Mouse (Mus musculus) myocyte (in vitro differentiated cells): ENCODE measurements around the gene Mfap5.

Experiments
- E2F4 ChIP-seq: IDR thresholded peaks from one replicate; pipeline ENCODE4 v1.6.1; 2011; ENCODE audit warnings: mild to moderate bottlenecking, control low read depth, moderate library complexity; ENCODE audit not compliant: insufficient read depth
- MAX ChIP-seq: IDR thresholded peaks from one replicate; pipeline ENCODE4 v1.6.1; 2011; ENCODE audit warnings: low read depth, mild to moderate bottlenecking, control low read depth
- MYOG ChIP-seq, 3 experiments: IDR thresholded peaks; one replicate each; pipeline ENCODE4 v1.6.1; 2011; ENCODE audit warnings: control low read depth in 2 of 3, low read depth in 2 of 3, mild to moderate bottlenecking in 2 of 3; ENCODE audit not compliant: insufficient read length in 2 of 3, control insufficient read depth in 1 of 3, insufficient read depth in 1 of 3
- POLR2A ChIP-seq: IDR thresholded peaks from one replicate; pipeline ENCODE4 v1.6.1; 2011; ENCODE audit warnings: low read depth, mild to moderate bottlenecking, control low read depth, moderate library complexity; ENCODE audit not compliant: insufficient read length
- POLR2AphosphoS2 ChIP-seq: IDR thresholded peaks from one replicate; pipeline ENCODE4 v1.6.1; 2011; ENCODE audit warnings: low read depth, control low read depth; ENCODE audit not compliant: insufficient read length
- TCF3 ChIP-seq: IDR thresholded peaks from one replicate; pipeline ENCODE4 v1.6.1; 2011; ENCODE audit warnings: low read depth, control low read depth; ENCODE audit not compliant: insufficient read length
- USF1 ChIP-seq: IDR thresholded peaks from one replicate; pipeline ENCODE4 v1.6.1; 2011; ENCODE audit warnings: low read depth, mild to moderate bottlenecking, control low read depth, moderate library complexity

DNA sequence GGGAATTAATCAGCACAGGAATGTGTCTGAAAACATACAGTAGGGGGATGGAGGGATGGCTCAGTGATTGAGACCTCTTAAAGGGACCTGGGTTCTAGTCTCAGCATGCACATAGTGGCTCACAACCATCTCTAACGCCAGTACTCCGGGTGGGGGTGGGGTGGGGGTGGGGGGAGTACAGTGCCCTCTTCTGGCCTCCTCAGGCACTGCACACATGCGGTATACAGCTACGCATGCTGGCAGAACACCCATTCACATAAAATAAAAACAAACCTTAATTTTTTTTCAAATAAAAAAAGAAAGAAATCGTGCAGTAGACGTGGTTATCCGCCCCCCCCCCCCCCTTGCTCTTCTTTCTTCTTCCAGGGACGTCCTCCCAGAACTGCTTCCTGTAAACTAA is 17.6 kb downstream of the Mfap5 start:
- no peak for TF ChIP-seq USF1
- TF ChIP-seq POLR2AphosphoS2: no peak
- no peak for TF ChIP-seq E2F4
- no peak for TF ChIP-seq POLR2A
- TF ChIP-seq MAX: no peak
- TF ChIP-seq MYOG (IDR thresholded peaks at IDR 0.05; ENCODE audit: control insufficient read depth in 1 of 3, insufficient read depth in 1 of 3, insufficient read length in 2 of 3, low read depth in 2 of 3): no peak
- no peak for TF ChIP-seq TCF3
